Mouse (Mus musculus) heart, embryonic 12.5 days (tissue): Measurements from ENCODE around the gene Tmem175. TPM values are rescaled to one million over a fixed set of nuclear protein-coding genes. Genes with fewer than 3 reads are reported as not detected.

Source experiments
- ATAC-seq: fragments of 200-750 bp; cut with Nextera tagmentation; 2 replicates; pipeline ENCODE4 v1.8.0; 2017; ENCODE audit warnings: moderate TSS enrichment, moderate library complexity; ENCODE audit not compliant: insufficient number of reproducible peaks, low FRiP score
- H3K27ac ChIP-seq: fragments of 300-500 bp; sonication (generic); 2 replicates; pipeline ENCODE4 v1.5.1; 2016; ENCODE audit warnings: mild to moderate bottlenecking, moderate library complexity; ENCODE audit not compliant: poor library complexity, severe bottlenecking
- H3K27me3 ChIP-seq: fragments of 300-500 bp; sonication (generic); replicated peaks from 2 replicates; pipeline ENCODE4 v1.6.1; 2016; ENCODE audit warnings: mild to moderate bottlenecking, moderate library complexity
- H3K36me3 ChIP-seq: fragments of 300-500 bp; sonication (generic); 2 replicates; pipeline ENCODE4 v1.6.1; 2016; ENCODE audit warnings: mild to moderate bottlenecking, moderate library complexity
- H3K4me1 ChIP-seq: fragments of 300-500 bp; sonication (generic); replicated peaks from 2 replicates; pipeline ENCODE4 v1.6.1; 2016; ENCODE audit warnings: mild to moderate bottlenecking
- H3K4me2 ChIP-seq: fragments of 300-500 bp; sonication (generic); 2 replicates; pipeline ENCODE4 v1.6.1; 2016; ENCODE audit warnings: mild to moderate bottlenecking, moderate library complexity
- H3K4me3 ChIP-seq: fragments of 300-500 bp; sonication (generic); 2 replicates; pipeline ENCODE4 v1.5.1; 2016; ENCODE audit warnings: mild to moderate bottlenecking
- H3K9ac ChIP-seq: fragments of 300-500 bp; sonication (generic); 2 replicates; pipeline ENCODE4 v1.6.1; 2016; ENCODE audit warnings: mild to moderate bottlenecking, moderate library complexity
- H3K9me3 ChIP-seq: fragments of 300-500 bp; sonication (generic); replicated peaks from 2 replicates; pipeline ENCODE4 v1.6.1; 2016; ENCODE audit warnings: mild to moderate bottlenecking, moderate library complexity
- WGBS: fragments of 180-500 bp; shearing (Covaris S2); methylation state at CpG from one replicate; pipeline ENCODE4 v1.1.7; 2016; 5-methylcytosine and 5-hydroxymethylcytosine counted together
- polyA plus RNA-seq: library from polyadenylated mRNA; unstranded; fragments of >200 nt; fragmentation: Nextera tagmentation; extraction: Ambion mirVana; gene quantifications from 2 replicates; pipeline ENCODE4 v1.2.1, GENCODE M21; 2016

Tmem175 gene
- polyA plus RNA-seq, 1 experiment from 2014 or later = 18.6 TPM

DNA sequence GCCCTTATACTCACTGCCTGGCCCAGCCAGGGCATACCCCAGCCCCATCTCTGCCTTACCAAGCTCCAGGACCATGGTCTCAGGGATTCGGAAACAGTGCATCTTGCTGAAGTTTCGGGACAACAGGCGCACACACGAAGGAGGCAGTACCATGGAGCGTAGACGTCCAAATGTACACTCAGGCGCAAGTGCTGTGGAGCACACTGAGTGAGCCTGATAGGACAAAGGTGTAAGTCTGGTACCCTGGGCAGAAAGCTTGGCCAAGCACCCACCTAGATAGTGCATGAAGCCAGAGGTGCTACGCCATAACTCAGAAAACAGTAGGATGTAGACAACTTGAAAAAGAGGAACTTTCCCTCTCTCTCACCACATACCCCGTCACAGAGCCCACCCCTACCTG is 25.8 kb downstream of the Tmem175 start:
- Histone ChIP-seq H3K4me2 (no peak overlapping the region), H3K27ac (no peak overlapping the region), H3K4me3 (no peak overlapping the region), H3K27me3 (no peaks in the 10 kb centered on the region), H3K36me3 (peaks cover 69% of the 10 kb centered on the region), H3K9ac (no peak overlapping the region), H3K9me3 (no peaks in the 10 kb centered on the region), H3K4me1 (peaks cover 11% of the 10 kb centered on the region)
- 87% methylated on average over 9 of the region's 9 CpGs for whole genome bisulfite sequencing
- no peak for ATAC-seq

DNA sequence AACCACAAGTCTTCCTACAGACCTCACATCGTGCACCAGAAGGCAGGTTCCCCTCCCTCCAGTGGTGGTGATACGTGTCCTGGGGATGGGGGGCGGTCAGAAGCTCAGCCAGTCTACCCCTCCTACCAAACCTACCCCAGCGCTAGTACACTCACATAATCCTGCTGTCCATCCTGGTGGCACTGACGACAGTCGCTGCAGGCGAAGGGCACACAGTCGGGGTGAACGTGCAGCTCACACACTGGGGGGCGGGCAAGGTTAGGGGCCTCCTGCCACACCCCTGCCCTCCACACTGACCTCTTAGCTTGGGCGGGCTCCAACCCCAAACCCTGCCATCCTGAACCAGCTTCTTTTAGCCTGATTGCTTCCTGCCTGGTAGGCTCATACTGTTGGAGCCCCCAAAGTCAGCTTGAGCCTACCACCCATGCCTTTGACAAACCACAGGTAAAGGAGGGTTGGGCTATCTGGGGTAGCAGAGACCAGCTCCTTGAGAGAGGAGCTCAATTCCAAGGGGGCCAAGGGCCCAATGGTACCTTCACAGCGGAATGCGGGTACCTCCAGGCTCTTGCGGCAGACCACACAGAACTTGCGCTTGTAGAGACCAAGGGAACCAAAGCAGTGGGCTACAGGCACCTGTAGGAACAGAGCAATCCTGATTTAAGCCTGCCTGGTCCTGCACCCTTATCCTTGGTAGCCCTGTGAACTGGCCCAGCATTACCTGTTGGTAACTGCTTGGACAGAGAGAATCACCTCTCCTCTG is 26.5 kb downstream of the Tmem175 start:
- Histone ChIP-seq H3K9me3 (no peaks in the 10 kb centered on the region), H3K9ac (no peak overlapping the region), H3K4me1 (peaks cover 11% of the 10 kb centered on the region), H3K4me3 (no peak overlapping the region), H3K27ac (no peak overlapping the region), H3K27me3 (no peaks in the 10 kb centered on the region), H3K36me3 (peaks cover 62% of the 10 kb centered on the region), H3K4me2 (no peak overlapping the region)
- 90% methylated on average over 15 of the region's 15 CpGs for WGBS
- no peak for ATAC-seq

DNA sequence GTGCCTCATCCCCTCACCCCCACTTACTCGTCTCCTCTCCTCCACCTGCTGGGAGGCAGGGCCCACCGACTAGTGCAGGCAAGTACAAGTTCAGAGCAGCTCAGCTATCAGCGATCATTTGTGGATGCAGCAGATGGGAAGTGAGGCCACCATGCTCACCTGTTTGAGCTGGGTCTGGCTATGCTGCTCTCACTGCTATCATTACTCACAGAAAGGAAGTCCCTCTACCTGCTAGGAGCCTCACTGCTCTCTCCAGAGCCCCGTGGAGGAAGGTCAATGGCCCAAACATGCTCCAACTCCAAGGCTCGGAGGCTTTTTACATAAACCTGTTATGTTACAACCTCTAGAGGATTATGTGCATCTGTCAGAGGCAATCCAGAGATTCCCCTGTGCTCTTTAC is 27.8 kb downstream of the Tmem175 start:
- H3K4me3 ChIP-seq = no peak overlapping the region
- ATAC-seq = no peak
- no peaks in the 10 kb centered on the region for H3K9me3 ChIP-seq
- H3K4me2 ChIP-seq = no peak overlapping the region
- H3K4me1 ChIP-seq = peaks cover 11% of the 10 kb centered on the region
- peaks cover 54% of the 10 kb centered on the region for H3K36me3 ChIP-seq
- WGBS = 73% methylated on average over 5 of the region's 5 CpGs
- no peak overlapping the region for H3K27ac ChIP-seq
- no peaks in the 10 kb centered on the region for H3K27me3 ChIP-seq
- no peak overlapping the region for H3K9ac ChIP-seq

DNA sequence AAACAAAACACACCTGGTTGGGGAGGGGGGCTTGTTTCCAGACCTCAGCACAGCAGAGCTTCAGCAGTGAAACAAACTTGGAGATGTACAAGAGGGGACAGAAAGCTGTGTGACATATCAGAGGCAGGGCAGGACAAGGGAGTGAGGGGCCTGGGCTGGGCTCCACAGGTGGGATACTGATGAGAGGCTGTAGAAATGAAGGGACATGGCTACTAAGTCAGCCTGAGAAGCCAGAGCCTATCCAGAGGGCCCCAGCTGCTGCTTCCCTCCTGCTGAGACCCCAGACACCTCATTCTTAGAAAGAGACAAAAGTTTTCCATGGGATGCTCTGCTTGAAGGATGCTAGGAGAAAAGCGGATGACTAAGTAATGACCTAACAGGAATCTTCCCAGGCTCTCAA is 29.0 kb downstream of the Tmem175 start:
- WGBS = 87% methylated on average over 1 of the region's 1 CpGs
- ATAC-seq = no peak

DNA sequence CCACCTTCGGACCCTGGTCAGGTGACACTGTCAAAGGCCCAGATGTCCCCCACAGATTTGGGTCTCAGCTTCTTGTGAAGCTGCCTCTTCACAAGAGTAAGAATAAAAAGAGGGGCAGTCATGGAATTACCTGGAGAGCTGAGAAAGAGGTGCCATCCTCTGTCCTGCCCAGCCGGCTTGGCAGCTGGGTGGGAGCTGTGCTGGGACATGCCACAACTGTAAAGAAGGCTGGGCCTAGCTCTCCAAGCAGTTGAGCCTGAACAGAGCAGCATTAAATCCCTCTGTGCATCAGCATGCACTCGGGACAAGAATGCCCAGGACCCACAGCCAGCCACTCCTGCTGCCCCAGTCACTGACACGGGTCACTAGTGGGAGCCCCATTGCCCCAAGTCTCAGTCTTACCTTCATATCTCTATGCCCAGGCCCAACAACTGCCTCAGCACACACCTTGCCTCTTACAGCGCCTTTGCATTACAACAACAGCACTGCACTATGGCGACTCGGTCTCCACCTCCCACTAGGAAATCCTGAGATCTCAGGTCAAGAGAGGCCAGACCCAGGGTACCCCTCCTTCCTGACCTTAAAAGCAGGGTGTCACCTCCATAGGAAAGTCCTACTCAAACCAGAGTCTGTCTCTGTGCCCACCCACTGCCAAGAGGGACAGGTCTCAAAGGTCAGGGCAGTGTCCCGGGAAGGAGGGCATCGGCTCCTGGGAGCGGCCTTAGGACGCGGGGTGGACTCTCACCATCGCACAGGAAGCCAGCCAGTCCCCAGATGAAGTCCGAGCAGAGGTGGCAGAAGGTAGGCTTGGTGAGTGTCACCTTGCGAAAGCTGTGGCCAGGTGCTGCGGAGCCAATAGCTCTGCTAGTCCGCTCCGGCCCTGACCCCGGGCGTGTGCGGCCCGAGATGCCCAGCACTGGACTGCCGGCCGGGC is 30.4 kb downstream of the Tmem175 start, which contains the start of gene Idua:
TSS of gene Idua (plus strand) at position 634 of the 934 bp plus-strand sequence.
- peak within 1 kb of the TSS; percentile 90 for H3K9ac ChIP-seq
- no peak within 1 kb of the TSS for H3K27ac ChIP-seq
- peaks cover 12% of the 10 kb centered on the region for H3K27me3 ChIP-seq
- H3K36me3 ChIP-seq = peaks cover 29% of the 10 kb centered on the region
- peak; percentile 51 for ATAC-seq
- 13% methylated on average over 24 of the region's 24 CpGs for WGBS
- H3K4me3 ChIP-seq = peak within 1 kb of the TSS; percentile 87
- H3K4me2 ChIP-seq = peak within 1 kb of the TSS; percentile 94
- H3K9me3 ChIP-seq = no peaks in the 10 kb centered on the region
- peaks cover 11% of the 10 kb centered on the region for H3K4me1 ChIP-seq

More for the DNA sequence above, 29.0 kb downstream of the Tmem175 start:
- Histone ChIP-seq H3K4me1 (peaks cover 11% of the 10 kb centered on the region), H3K27ac (no peak overlapping the region), H3K36me3 (peaks cover 43% of the 10 kb centered on the region), H3K9me3 (no peaks in the 10 kb centered on the region), H3K9ac (no peak overlapping the region), H3K4me3 (no peak overlapping the region), H3K4me2 (no peak overlapping the region), H3K27me3 (peaks cover 6% of the 10 kb centered on the region)

DNA sequence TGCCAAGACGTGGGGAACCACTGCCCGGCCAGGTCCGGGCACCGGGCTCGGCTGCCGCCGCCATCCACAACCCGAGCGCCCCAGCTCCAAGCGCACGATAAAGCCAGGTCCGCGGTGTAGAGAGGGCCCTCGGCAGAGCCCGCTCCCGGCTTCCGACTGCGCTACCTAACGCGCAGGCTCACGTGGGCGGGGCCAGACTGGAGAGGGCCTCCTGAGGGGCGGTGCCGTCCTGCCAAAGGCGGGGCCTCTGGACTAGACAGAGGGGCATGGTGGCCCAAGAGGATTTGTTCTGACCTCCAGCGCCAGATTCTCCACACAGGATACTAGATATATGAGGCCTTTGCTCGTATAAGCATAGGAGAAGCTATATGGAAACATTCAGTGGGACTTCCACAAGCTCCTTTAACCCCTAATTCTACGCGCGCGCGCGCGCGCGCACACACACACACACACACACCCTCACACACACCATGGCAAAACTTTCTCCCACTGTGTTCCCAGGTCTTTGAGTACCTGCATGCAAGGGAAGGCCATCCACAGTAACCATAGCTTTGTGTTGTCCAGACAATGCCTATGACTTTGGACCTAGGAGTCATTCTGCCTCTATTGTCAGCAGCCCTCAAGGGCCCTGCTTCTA is 31.2 kb downstream of the Tmem175 start:
- Histone ChIP-seq H3K27me3 (peaks cover 14% of the 10 kb centered on the region), H3K27ac (no peak overlapping the region), H3K9ac (peak overlapping the region; percentile 90), H3K4me1 (peaks cover 11% of the 10 kb centered on the region), H3K36me3 (peaks cover 21% of the 10 kb centered on the region), H3K4me3 (peak overlapping the region; percentile 87), H3K9me3 (no peaks in the 10 kb centered on the region), H3K4me2 (peak overlapping the region; percentile 94)
- peak; percentile 100 for ATAC-seq
- 13% methylated on average over 36 of the region's 36 CpGs for WGBS

DNA sequence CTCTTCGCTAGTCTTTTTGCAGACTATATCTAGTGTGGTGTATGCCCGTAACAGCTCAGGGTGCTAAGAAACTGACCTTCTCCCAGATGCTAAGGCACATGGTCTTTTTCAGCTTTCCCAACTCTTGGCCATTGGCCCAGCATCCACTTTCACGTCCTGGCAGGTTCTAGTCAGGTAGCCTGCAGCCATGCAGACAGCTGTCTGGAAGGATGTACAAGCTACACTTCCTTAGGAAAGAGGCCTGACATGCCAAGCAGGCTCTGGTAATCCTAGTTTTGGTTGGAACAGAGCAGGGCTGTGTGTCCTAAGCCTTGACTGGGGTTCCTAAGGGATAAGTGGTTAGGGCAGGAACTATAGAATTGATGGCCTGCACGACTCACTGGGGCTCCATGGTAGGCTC is 33.2 kb downstream of the Tmem175 start:
- Histone ChIP-seq H3K27me3 (peaks cover 14% of the 10 kb centered on the region), H3K36me3 (peaks cover 3% of the 10 kb centered on the region; the same call in 1 of the 2 replicates), H3K4me2 (no peak overlapping the region), H3K4me3 (no peak overlapping the region), H3K4me1 (peaks cover 11% of the 10 kb centered on the region), H3K27ac (no peak overlapping the region), H3K9ac (no peak overlapping the region), H3K9me3 (no peaks in the 10 kb centered on the region)
- 78% methylated on average over 4 of the region's 4 CpGs for WGBS
- no peak for ATAC-seq

DNA sequence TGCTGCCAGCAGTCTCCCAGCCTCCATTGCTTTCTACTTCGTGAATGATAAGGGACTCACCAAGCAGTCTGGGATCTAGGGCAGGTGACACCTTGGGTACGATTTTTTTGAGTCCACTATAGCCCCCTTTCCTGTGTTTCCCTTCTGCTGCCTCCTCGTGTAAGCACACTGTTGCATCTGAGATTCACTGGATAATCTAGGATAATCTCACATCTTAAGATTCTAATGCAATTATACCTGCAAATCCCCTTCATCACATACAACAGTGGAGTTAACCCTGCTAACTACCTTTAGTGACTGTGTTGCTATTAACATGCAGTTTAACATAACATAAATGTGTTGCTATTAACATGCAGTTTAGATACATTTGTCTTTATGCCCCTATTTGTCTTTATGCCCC is 35.5 kb downstream of the Tmem175 start:
- 33% methylated on average over 3 of the region's 3 CpGs for WGBS

DNA sequence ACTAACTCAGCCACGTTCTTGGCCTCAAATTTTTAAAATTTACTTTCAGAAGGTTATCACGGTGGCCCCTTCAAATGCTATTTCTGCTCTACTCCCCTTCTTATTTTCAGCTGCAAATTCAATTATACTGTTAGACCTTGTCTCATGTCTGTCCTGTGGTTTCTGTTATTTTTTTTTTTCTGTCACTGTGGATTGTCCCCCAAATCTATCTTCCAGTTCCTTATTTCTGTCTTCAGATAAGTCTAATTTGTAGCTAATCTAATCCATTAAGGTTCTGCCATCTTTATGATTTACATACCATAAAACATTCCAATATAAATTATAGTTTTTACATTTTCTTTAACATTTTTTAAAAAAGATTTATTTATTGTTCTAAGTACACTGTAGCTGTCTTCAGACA is 37.8 kb downstream of the Tmem175 start:
- Histone ChIP-seq H3K9ac (no peak overlapping the region), H3K27me3 (peaks cover 14% of the 10 kb centered on the region), H3K36me3 (peaks cover 14% of the 10 kb centered on the region), H3K4me2 (no peak overlapping the region), H3K9me3 (no peaks in the 10 kb centered on the region), H3K27ac (no peak overlapping the region), H3K4me1 (peaks cover 14% of the 10 kb centered on the region), H3K4me3 (no peak overlapping the region)
- WGBS = 83% methylated on average over 2 of the region's 2 CpGs
- ATAC-seq = no peak

More for the DNA sequence above, 35.5 kb downstream of the Tmem175 start:
- no peak overlapping the region for H3K27ac ChIP-seq
- no peaks in the 10 kb centered on the region for H3K36me3 ChIP-seq
- no peak overlapping the region for H3K4me3 ChIP-seq
- no peak overlapping the region for H3K4me2 ChIP-seq
- H3K27me3 ChIP-seq = peaks cover 14% of the 10 kb centered on the region
- H3K9me3 ChIP-seq = no peaks in the 10 kb centered on the region
- H3K9ac ChIP-seq = no peak overlapping the region
- no peak for ATAC-seq
- peaks cover 8% of the 10 kb centered on the region for H3K4me1 ChIP-seq

DNA sequence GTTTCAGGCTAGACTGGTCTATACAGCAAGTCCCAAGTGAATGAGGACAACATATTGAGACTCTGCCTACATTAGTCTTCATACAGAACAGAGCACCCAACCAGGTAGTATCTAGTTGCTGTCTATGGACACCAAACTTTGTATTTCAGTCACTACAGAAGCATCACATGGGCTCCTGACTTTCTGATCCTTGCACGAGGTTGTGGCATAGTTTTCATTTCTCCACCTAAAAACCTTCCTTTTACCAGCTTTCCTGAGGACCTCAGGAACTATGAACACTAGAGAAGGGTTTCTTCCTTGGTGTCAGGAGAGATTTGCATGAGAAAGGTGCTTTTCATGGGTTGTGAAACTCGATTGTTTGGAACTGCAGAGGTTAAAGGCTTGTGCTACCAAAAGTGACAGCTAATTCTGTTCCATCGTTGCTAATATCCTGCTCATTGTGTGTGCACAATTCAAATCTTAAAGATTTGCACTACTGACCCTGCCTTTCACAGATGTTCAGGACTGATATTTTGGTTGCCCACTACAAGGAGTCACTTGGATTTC is 38.9 kb downstream of the Tmem175 start:
- peak overlapping the region; percentile 87 for H3K27ac ChIP-seq
- ATAC-seq = no peak
- 12% methylated on average over 3 of the region's 3 CpGs for WGBS
- peak overlapping the region; percentile 72 for H3K4me3 ChIP-seq
- H3K4me2 ChIP-seq = peak overlapping the region; percentile 76
- peaks cover 14% of the 10 kb centered on the region for H3K4me1 ChIP-seq
- H3K9ac ChIP-seq = peak overlapping the region; percentile 84
- H3K9me3 ChIP-seq = no peaks in the 10 kb centered on the region
- peaks cover 24% of the 10 kb centered on the region for H3K36me3 ChIP-seq
- peaks cover 7% of the 10 kb centered on the region; the same call in 1 of the 2 replicates for H3K27me3 ChIP-seq
